Mouse (Mus musculus) kidney, adult 2 months (tissue): ENCODE measurements around the gene B9d2.

Experiments
- CTCF ChIP-seq: fragments of 200-500 bp; conservative IDR thresholded peaks from 2 replicates; pipeline ENCODE4 v1.5.1; 2011; ENCODE audit warnings: low read depth, mild to moderate bottlenecking, control low read depth, low read length, moderate library complexity, mixed read lengths; ENCODE audit not compliant: insufficient read depth, insufficient read length
- POLR2A ChIP-seq: fragments of 200-500 bp; IDR thresholded peaks from one replicate; pipeline ENCODE4 v1.6.1; 2011; ENCODE audit warnings: low read depth, low read length, control low read depth

DNA sequence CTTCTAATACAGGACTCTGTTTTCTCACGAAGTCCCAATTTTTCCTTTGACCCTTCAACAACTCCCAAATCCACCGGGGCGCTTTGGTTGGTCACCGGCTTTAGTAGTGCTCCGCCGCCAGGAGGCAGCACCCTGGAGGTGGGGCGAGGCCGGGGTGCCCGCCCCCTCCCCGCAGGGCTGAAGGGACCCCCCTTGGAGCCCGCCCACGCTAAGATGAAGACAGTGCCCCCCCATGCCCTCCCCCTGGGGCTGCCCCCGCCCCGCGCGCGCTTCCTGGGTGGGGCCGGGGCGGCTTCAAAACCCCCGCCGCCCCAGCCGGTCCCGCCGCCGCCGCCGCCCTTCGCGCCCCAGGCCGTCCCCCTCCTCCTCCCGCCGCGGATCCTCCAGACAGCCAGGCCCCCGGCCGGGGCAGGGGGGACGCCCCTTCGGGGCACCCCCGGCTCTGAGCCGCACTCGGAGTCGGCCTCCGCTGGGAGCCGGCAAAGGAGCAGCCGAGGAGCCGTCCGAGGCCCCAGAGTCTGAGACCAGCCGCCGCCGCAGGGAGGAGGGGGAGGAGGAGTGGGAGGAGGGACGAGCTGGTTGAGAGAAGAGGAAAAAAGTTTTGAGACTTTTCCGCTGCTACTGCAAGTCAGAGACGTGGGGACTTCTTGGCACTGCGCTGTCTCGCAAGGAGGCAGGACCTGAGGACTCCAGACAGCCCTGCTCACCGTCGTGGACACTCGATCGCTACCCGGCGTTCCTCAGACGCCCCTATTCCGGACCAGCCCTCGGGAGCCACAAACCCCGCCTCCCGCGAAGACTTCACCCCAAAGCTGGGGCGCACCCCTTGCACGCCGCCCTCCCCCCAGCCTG is 6.3 kb downstream of the B9d2 start, which contains the start of gene Tgfb1:
- TF ChIP-seq CTCF (peak; percentile 50), POLR2A (no peak)
